Mouse (Mus musculus) hindbrain, embryonic 11.5 days (tissue): ENCODE data around the gene D10Jhu81e. TPM values are rescaled to one million over a fixed set of nuclear protein-coding genes. Genes with fewer than 3 reads are reported as not detected.

ENCODE experiments used
- ATAC-seq: fragments of 200-750 bp; cut with Nextera tagmentation; 2 replicates; pipeline ENCODE4 v1.8.0; 2017; ENCODE audit warnings: mild to moderate bottlenecking, moderate TSS enrichment, moderate library complexity; ENCODE audit not compliant: low FRiP score
- DNase-seq: peaks from one replicate; pipeline ENCODE4 v3.0.0-alpha.2; 2015; ENCODE audit warnings: low spot score
- H3K27ac ChIP-seq: fragments of 300-500 bp; sonication (generic); 2 replicates; pipeline ENCODE4 v1.5.1; 2014; ENCODE audit warnings: mild to moderate bottlenecking, low read depth, low read length
- H3K27me3 ChIP-seq: fragments of 300-500 bp; sonication (generic); 2 replicates; pipeline ENCODE4 v1.6.1; 2014; ENCODE audit warnings: mild to moderate bottlenecking, low read length, moderate library complexity, mixed read lengths; ENCODE audit not compliant: control insufficient read depth, insufficient read depth
- H3K36me3 ChIP-seq: fragments of 300-500 bp; sonication (generic); 2 replicates; pipeline ENCODE4 v1.6.1; 2014; ENCODE audit warnings: mild to moderate bottlenecking, low read length, moderate library complexity, mixed read lengths; ENCODE audit not compliant: control insufficient read depth, insufficient read depth
- H3K4me1 ChIP-seq: fragments of 300-500 bp; sonication (generic); replicated peaks from 2 replicates; pipeline ENCODE4 v1.6.1; 2014; ENCODE audit warnings: low read length, mixed read lengths; ENCODE audit not compliant: control insufficient read depth, insufficient read depth
- H3K4me2 ChIP-seq: fragments of 300-500 bp; sonication (generic); replicated peaks from 2 replicates; pipeline ENCODE4 v1.6.1; 2014; ENCODE audit warnings: mild to moderate bottlenecking, low read depth, low read length
- H3K4me3 ChIP-seq: fragments of 300-500 bp; sonication (generic); 2 replicates; pipeline ENCODE4 v1.5.1; 2014; ENCODE audit warnings: low read depth, low read length
- H3K9ac ChIP-seq: fragments of 300-500 bp; sonication (generic); 2 replicates; pipeline ENCODE4 v1.6.1; 2014; ENCODE audit warnings: low read depth, low read length
- H3K9me3 ChIP-seq: fragments of 300-500 bp; sonication (generic); 2 replicates; pipeline ENCODE4 v1.6.1; 2016; ENCODE audit warnings: low read length; ENCODE audit not compliant: control insufficient read depth
- WGBS: fragments of 180-500 bp; shearing (Covaris S2); extraction: QIAGEN DNeasy Blood & Tissue Kit; methylation state at CpG from one replicate; pipeline ENCODE4 v1.1.7; 2014; 5-methylcytosine and 5-hydroxymethylcytosine counted together
- polyA plus RNA-seq: library from polyadenylated mRNA; unstranded; fragments of >200 nt; fragmentation: Nextera tagmentation; extraction: Ambion mirVana; gene quantifications from 2 replicates; pipeline ENCODE4 v1.2.1, GENCODE M21; 2014

The D10Jhu81e gene
- polyA plus RNA-seq, 1 experiment from 2014 or later: 13.6 TPM

DNA sequence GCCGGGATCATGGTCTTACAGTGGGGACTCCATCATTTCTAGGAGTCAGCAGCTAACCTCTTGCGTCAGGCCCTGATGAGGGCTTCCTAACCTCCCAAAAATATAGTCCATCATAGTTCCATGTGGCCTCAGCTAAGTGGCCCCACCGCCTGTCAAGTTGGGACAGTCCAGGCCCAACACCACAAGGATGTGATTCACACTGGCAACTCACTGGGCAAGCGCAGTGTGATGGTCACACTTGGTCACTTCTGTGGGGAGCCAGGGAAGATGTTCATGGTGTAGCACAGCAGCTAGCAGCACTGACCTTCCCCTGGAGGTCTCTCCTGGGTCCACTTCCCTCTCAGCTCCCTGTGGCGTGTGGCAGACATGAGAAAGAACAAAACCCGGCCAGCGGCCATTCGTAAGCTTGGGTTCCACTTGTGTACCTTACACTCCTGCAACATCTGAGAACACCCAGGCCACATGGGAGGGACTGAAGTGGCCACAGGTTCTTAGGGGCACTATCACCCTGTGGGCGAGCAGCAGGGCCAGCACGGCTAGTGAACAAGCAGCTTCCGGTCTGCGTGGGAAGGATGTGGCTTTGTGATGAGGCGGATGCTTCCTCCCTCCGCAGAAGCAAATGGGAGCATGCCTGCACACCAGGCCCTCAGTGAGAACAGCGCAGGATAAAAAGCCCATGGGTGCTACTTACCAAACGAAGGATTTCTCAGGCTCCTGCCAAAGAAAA lies 9.1 kb downstream of the D10Jhu81e start:
- H3K36me3 ChIP-seq: no peaks in the 10 kb centered on the region
- no peak overlapping the region for H3K9ac ChIP-seq
- no peak overlapping the region for H3K27ac ChIP-seq
- H3K4me1 ChIP-seq: no peaks in the 10 kb centered on the region
- no peak overlapping the region for H3K4me2 ChIP-seq
- H3K4me3 ChIP-seq: no peak overlapping the region
- peak; percentile 33 for ATAC-seq
- no peak for DNase-seq
- WGBS: 90% methylated on average over 16 of the region's 16 CpGs
- H3K9me3 ChIP-seq: no peaks in the 10 kb centered on the region
- H3K27me3 ChIP-seq: no peaks in the 10 kb centered on the region

DNA sequence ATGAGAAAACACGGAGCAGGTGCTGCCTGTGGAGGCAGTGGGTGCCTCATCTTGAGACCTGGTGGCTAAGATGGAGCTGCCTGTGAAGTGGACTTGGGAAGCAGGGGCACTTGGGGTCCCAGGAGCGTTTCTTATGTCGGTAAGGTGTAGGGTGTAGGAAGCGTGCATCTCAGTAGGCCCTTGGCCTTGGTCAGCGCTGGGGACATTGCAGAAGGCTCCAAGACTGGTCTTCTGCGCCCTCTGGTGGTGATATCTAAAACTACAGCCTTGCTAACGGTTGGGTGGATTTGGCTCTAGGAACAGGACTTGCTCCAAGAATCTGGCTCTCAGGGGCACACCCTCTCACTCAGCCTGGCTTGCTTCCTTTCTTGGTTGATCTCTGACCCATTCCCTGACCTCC lies 9.7 kb downstream of the D10Jhu81e start:
- H3K9ac ChIP-seq: no peak overlapping the region
- ATAC-seq (peak; percentile 79), DNase-seq (peak; percentile 91)
- no peaks in the 10 kb centered on the region for H3K4me1 ChIP-seq
- WGBS: 3% methylated on average over 7 of the region's 7 CpGs
- H3K27me3 ChIP-seq: no peaks in the 10 kb centered on the region
- no peak overlapping the region for H3K27ac ChIP-seq
- no peak overlapping the region for H3K4me2 ChIP-seq
- H3K4me3 ChIP-seq: no peak overlapping the region
- H3K36me3 ChIP-seq: no peaks in the 10 kb centered on the region
- H3K9me3 ChIP-seq: no peaks in the 10 kb centered on the region

DNA sequence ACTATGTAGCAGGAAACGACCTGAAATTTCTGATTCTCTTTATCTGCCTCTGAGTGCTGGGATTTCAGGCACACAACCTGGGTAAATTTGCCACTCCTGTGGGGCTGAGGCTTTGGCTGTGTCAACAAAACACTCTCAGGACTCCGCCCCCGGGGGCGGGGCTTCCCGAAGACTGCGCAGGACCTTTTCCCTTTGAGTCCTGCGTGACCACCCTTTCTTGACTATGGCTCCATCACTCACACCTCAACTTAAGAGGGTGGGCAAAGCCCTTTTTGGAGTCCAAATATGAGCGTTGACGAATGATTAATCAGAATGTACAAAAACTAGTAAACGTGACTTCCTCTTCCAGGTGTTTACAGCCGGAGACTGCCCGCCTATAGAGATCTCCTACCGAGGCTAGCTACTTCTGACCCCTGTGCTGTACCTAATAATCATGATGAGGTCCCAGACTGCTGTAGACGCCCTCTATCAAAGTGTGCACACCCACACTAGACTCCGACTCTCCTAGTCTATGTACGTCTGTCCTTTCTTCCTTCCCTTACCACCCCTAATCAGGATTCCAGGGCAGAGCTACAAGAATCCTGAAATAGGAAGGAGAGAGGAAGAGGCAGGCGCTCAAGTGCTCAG lies 10.2 kb downstream of the D10Jhu81e start:
- H3K9ac ChIP-seq: no peak overlapping the region
- H3K27ac ChIP-seq: no peak overlapping the region
- H3K4me1 ChIP-seq: no peaks in the 10 kb centered on the region
- no peaks in the 10 kb centered on the region for H3K9me3 ChIP-seq
- H3K4me2 ChIP-seq: 0 out of 2 replicates have a peak overlapping the region, but pooled peaks have one; percentile 11
- 15% methylated on average over 17 of the region's 17 CpGs for WGBS
- no peaks in the 10 kb centered on the region for H3K27me3 ChIP-seq
- DNase-seq (peak; percentile 65), ATAC-seq (peak; percentile 15; the same call in 1 of the 2 replicates)
- no peak overlapping the region for H3K4me3 ChIP-seq
- H3K36me3 ChIP-seq: no peaks in the 10 kb centered on the region

DNA sequence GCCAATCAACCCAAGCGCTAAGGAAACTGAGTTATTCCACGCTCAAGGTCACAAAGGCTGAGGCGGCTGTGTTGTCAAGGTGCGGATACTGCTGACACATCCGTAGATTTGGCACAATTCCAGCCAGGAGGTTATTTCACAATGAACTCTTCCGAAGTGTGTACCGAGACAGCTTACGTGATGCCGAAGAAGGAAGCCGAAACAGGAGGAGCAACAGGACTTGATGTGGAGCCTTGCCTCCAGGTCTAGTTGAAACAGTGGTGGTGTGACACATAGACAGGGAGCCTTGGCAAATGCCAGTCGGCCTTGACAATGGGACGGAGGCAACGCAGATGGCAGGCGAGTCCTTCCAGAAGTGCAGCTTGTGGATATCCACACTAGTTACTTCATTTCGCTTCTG lies 11.5 kb downstream of the D10Jhu81e start:
- H3K36me3 ChIP-seq: no peaks in the 10 kb centered on the region
- ATAC-seq (no peak), DNase-seq (no peak)
- H3K9me3 ChIP-seq: no peaks in the 10 kb centered on the region
- WGBS: 92% methylated on average over 15 of the region's 15 CpGs
- H3K4me2 ChIP-seq: no peak overlapping the region
- H3K9ac ChIP-seq: no peak overlapping the region
- no peak overlapping the region for H3K4me3 ChIP-seq
- no peak overlapping the region for H3K27ac ChIP-seq
- no peaks in the 10 kb centered on the region for H3K27me3 ChIP-seq
- H3K4me1 ChIP-seq: no peaks in the 10 kb centered on the region

DNA sequence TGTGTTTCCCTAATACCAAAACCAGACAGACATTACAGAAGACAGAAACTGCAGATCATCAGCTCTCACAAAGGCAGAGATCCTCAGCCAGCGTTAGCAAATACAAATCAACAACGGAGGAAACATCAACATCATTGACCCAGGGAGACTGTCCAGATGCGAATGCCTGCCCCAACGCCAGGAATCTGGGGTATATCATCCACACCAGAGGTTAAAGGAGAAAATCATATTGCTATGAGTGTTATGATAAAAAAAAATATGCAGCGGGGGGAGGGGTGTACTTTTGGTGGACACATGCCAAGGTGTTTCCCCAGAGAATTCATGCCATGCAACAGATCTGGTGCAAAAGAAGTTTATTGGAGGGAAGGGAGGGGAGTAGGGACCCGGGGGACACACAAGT lies 12.7 kb downstream of the D10Jhu81e start:
- Histone ChIP-seq H3K36me3 (no peaks in the 10 kb centered on the region), H3K9me3 (no peaks in the 10 kb centered on the region), H3K4me2 (no peak overlapping the region), H3K9ac (no peak overlapping the region), H3K4me3 (no peak overlapping the region), H3K4me1 (no peaks in the 10 kb centered on the region), H3K27me3 (no peaks in the 10 kb centered on the region), H3K27ac (no peak overlapping the region)
- DNase-seq: no peak
- no peak for ATAC-seq
- WGBS: 82% methylated on average over 6 of the region's 6 CpGs

DNA sequence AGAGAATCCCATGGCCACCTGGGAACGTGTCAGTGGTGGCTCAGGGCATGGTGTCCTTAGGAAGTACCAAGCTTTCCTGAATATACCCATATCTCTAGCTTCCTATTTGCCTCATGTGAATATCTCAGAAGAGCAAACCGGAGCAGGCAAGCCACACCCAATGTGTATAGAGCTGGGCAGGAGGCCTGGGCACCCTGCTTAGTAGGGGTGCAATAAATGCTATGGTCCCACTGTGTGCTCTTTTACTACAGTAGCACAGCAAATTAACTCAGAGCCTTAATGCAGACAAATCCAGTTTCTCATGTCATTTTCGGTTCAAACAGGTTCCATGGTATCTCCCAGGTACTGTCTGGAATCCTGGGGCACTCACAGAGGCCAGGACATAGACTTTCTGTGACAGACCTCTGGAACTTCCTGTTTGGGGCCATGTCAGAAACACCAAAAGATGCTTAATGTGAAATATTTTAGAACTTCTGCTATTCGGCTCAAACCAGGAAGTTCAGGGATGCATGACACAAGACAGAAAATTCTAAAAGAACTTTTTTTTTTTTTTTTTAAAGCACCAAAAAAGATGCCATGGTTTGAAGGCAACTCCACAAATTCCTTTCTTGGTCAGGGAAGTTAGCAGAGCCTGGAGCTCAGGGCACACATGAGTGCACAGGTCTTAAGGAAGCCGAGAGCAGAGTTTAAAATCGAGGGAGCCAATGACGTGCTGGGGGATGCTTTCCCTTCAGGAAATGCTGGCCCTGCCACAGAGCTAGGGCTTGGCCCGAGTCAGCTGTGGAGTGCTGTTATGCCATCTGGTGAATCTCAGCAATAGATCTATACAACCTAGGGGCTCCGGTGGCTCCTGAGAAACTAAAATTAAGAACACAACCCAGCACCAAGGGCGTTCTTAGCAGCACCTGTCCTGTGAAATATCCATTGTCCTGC lies 20.5 kb downstream of the D10Jhu81e start:
- WGBS: 75% methylated on average over 10 of the region's 10 CpGs
- H3K4me1 ChIP-seq: no peaks in the 10 kb centered on the region

DNA sequence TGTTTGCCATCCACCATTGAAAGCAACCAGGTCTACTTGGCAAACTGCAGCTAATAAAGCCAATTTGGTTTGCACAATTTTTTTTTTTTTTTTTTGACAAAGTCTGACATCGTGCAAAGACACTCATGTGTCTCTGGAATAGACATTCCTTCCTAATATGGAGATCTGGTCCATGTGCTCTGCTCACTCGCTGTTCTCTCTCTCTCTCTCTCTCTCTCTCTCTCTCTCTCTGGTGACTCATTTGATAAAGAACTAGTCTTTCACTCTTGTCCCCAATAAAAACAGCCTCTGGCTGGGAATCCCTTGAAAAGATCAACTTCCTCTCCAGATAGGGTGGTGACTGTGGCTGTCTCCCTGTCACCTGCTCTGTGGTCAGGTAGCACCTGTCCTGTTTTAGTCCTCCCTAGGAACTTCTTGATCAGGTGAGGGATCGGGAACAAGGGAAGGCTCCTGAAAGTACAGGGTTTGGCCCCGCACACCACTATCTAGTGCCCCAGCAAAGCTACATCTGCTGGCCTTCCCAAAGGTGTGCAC lies 21.6 kb downstream of the D10Jhu81e start:
- 88% methylated on average over 4 of the region's 4 CpGs for WGBS
- no peak overlapping the region for H3K4me2 ChIP-seq
- H3K27me3 ChIP-seq: no peaks in the 10 kb centered on the region
- H3K36me3 ChIP-seq: no peaks in the 10 kb centered on the region
- no peak for DNase-seq
- no peak for ATAC-seq
- H3K27ac ChIP-seq: no peak overlapping the region
- no peaks in the 10 kb centered on the region for H3K4me1 ChIP-seq
- no peak overlapping the region for H3K4me3 ChIP-seq
- no peaks in the 10 kb centered on the region for H3K9me3 ChIP-seq
- no peak overlapping the region for H3K9ac ChIP-seq

More for the DNA sequence above, 20.5 kb downstream of the D10Jhu81e start:
- Histone ChIP-seq H3K4me2 (no peak overlapping the region), H3K36me3 (no peaks in the 10 kb centered on the region), H3K9ac (no peak overlapping the region), H3K27me3 (no peaks in the 10 kb centered on the region), H3K27ac (no peak overlapping the region), H3K4me3 (no peak overlapping the region), H3K9me3 (no peaks in the 10 kb centered on the region)
- DNase-seq (no peak), ATAC-seq (no peak)

DNA sequence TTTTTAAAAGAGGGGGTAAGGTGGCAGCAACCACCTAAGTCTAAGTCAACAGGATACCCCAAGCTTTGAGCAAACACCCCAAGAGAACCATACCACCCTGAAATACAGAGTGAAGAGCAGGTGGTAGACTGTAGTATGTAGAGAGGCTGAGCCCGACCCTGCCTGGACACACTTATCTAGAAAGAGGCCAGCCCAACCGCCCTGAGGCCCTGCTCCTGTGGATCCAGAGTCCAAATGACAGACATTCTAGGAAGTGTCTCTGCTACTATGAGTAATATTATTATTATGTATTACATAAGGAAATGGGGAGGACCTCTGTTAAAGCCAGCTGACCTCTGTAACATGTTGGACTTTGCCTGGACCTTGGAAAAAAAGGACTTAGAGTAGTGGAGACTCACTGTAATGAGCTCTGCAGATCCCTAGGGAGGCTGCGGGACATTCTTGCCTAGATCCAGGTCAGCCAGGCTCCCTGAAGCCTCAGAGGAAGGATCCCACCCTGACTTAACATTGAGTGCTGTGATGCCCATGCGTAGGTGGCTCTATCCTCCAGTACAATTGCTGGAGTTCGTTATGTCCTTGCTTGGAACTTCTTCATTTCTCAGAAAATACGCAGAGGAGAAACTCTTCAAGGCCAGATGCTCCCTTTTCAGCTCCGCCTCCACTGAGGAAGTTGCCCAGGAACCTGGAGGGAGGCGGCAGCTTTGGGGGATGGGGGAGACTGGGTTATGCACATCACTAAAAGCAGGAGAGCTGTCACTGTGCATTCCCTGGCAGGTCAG lies 25.7 kb downstream of the D10Jhu81e start:
- 60% methylated on average over 8 of the region's 8 CpGs for whole genome bisulfite sequencing
- Histone ChIP-seq H3K4me1 (no peaks in the 10 kb centered on the region), H3K27me3 (no peaks in the 10 kb centered on the region), H3K4me2 (no peak overlapping the region), H3K4me3 (no peak overlapping the region), H3K36me3 (no peaks in the 10 kb centered on the region), H3K9me3 (no peaks in the 10 kb centered on the region), H3K27ac (no peak overlapping the region), H3K9ac (no peak overlapping the region)
- DNase-seq: no peak
- no peak for ATAC-seq
